Mouse (Mus musculus) heart, postnatal 0 days (tissue): Measurements from ENCODE around the gene Itln1. TPM values are rescaled to one million over a fixed set of nuclear protein-coding genes. Genes with fewer than 3 reads are reported as not detected.
A peak's percentile ranks its signal among the peaks of the same experiment; 100 is the strongest.

Experiments used
- ATAC-seq: fragments of 200-750 bp; cut with Nextera tagmentation; 2 replicates; pipeline ENCODE4 v1.8.0; 2017; ENCODE audit warnings: low read depth, moderate number of reproducible peaks, moderate library complexity; ENCODE audit not compliant: insufficient read depth
- DNase-seq: peaks from one replicate; pipeline ENCODE4 v3.0.0-alpha.2; 2016; ENCODE audit warnings: low spot score
- H3K27ac ChIP-seq: fragments of 300-500 bp; sonication (generic); 2 replicates; pipeline ENCODE4 v1.5.1; 2014; ENCODE audit warnings: low read depth, mild to moderate bottlenecking
- H3K27me3 ChIP-seq: fragments of 300-500 bp; sonication (generic); 2 replicates; pipeline ENCODE4 v1.6.1; 2014; ENCODE audit warnings: low read length, mixed read lengths; ENCODE audit not compliant: control insufficient read depth, insufficient read depth
- H3K36me3 ChIP-seq: fragments of 300-500 bp; sonication (generic); replicated peaks from 2 replicates; pipeline ENCODE4 v1.6.1; 2014; ENCODE audit warnings: low read length, mixed read lengths; ENCODE audit not compliant: control insufficient read depth, insufficient read depth
- H3K4me1 ChIP-seq: fragments of 300-500 bp; sonication (generic); 2 replicates; pipeline ENCODE4 v1.6.1; 2014; ENCODE audit warnings: antibody characterized with exemption; ENCODE audit not compliant: control insufficient read depth, insufficient read depth
- H3K4me2 ChIP-seq: fragments of 300-500 bp; sonication (generic); 2 replicates; pipeline ENCODE4 v1.6.1; 2014; ENCODE audit warnings: low read depth, mild to moderate bottlenecking, low read length, moderate library complexity
- H3K4me3 ChIP-seq: fragments of 300-500 bp; sonication (generic); 2 replicates; pipeline ENCODE4 v1.5.1; 2014; ENCODE audit warnings: low read depth, low read length
- H3K9ac ChIP-seq: fragments of 300-500 bp; sonication (generic); replicated peaks from 2 replicates; pipeline ENCODE4 v1.6.1; 2014; ENCODE audit warnings: low read depth, low read length, mixed read lengths
- H3K9me3 ChIP-seq: fragments of 300-500 bp; sonication (generic); replicated peaks from 2 replicates; pipeline ENCODE4 v1.6.1; 2016; ENCODE audit warnings: low read length; ENCODE audit not compliant: control insufficient read depth
- CTCF ChIP-seq: IDR thresholded peaks from 2 replicates; pipeline ENCODE4 v1.5.1; 2016; ENCODE audit warnings: antibody characterized with exemption, control low read depth, low read depth
- EP300 ChIP-seq: IDR thresholded peaks from 2 replicates; pipeline ENCODE4 v1.6.1; 2016; ENCODE audit warnings: antibody characterized with exemption, low read depth
- WGBS: fragments of 180-500 bp; shearing (Covaris S2); extraction: QIAGEN DNeasy Blood & Tissue Kit; methylation state at CpG from one replicate; pipeline ENCODE4 v1.1.7; 2014; 5-methylcytosine and 5-hydroxymethylcytosine counted together
- polyA plus RNA-seq: library from polyadenylated mRNA; unstranded; fragments of >200 nt; fragmentation: Nextera tagmentation; extraction: Ambion mirVana; gene quantifications from 2 replicates; pipeline ENCODE4 v1.2.1, GENCODE M21; 2015
- total RNA-seq: library from RNA; depleted of rRNA; stranded (reverse); fragments of >200 nt; gene quantifications from 2 replicates; pipeline ENCODE4 v1.2.3, GENCODE M21; 2014; ENCODE audit warnings: low replicate concordance

The Itln1 gene
- total and polyA plus RNA-seq, 2 experiments from 2014 or later = not detected

DNA sequence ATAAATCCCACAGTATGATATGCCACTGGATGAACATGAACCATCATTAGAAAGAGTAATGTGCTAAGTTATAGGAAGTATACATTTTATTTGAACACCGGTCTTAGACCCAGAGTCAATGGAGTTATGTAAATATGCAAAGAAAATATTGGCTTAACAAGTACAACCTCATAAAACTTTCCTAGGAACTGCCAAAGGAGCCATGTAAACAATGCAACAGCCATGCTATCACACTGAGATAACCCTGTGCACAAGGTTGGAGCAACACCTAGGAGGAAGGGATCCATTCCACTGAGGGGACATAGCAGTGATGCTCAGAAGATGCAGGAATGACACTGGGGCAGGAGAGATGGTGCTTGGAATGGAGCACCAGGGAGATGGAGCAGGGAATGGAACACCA, 21.3 kb downstream of the Itln1 start:
- no peak for DNase-seq
- Histone ChIP-seq H3K27ac (no peak overlapping the region), H3K4me1 (no peaks in the 10 kb centered on the region), H3K27me3 (no peaks in the 10 kb centered on the region), H3K9me3 (no peaks in the 10 kb centered on the region), H3K4me3 (no peak overlapping the region), H3K9ac (no peak overlapping the region), H3K4me2 (no peak overlapping the region), H3K36me3 (no peaks in the 10 kb centered on the region)
- TF ChIP-seq EP300 = no peak
- no peak for TF ChIP-seq CTCF
- no peak for ATAC-seq
- WGBS = 90% methylated on average over 1 of the region's 1 CpGs

GRCm38 (mm10) chr1:171513234-171513633, 21.9 kb downstream of the Itln1 start:
- H3K27ac ChIP-seq = no peak overlapping the region
- H3K9ac ChIP-seq = no peak overlapping the region
- H3K27me3 ChIP-seq = no peaks in the 10 kb centered on the region
- no peaks in the 10 kb centered on the region for H3K4me1 ChIP-seq
- DNase-seq (no peak), ATAC-seq (no peak)
- H3K9me3 ChIP-seq = no peaks in the 10 kb centered on the region
- no peak for TF ChIP-seq EP300
- H3K4me3 ChIP-seq = no peak overlapping the region
- H3K4me2 ChIP-seq = no peak overlapping the region
- no peaks in the 10 kb centered on the region for H3K36me3 ChIP-seq
- 90% methylated on average over 2 of the region's 2 CpGs for WGBS

- H3K9me3 ChIP-seq = no peaks in the 10 kb centered on the region
- H3K27ac ChIP-seq = no peak overlapping the region
- H3K4me3 ChIP-seq = peak overlapping the region; percentile 76
- DNase-seq = no peak
- no peaks in the 10 kb centered on the region for H3K4me1 ChIP-seq
- no peak overlapping the region for H3K9ac ChIP-seq
- no peak for TF ChIP-seq EP300
- no peak for TF ChIP-seq CTCF
- no peaks in the 10 kb centered on the region for H3K36me3 ChIP-seq
- WGBS = 81% methylated on average over 4 of the region's 4 CpGs
- no peak for ATAC-seq
- peak overlapping the region; percentile 71 for H3K4me2 ChIP-seq
- no peaks in the 10 kb centered on the region for H3K27me3 ChIP-seq
These were observed 30.5 kb downstream of the Itln1 start for GRCm38 (mm10) chr1:171504586-171504985.

GRCm38 (mm10) chr1:171503592-171504291, 31.4 kb downstream of the Itln1 start:
- under 1% methylated on average over 53 of the region's 53 CpGs for WGBS
- Histone ChIP-seq H3K36me3 (no peaks in the 10 kb centered on the region), H3K4me2 (peak overlapping the region; percentile 71), H3K9me3 (no peaks in the 10 kb centered on the region), H3K27ac (peak overlapping the region; percentile 99), H3K4me1 (no peaks in the 10 kb centered on the region), H3K4me3 (peak overlapping the region; percentile 76), H3K27me3 (no peaks in the 10 kb centered on the region), H3K9ac (peak overlapping the region; percentile 87)
- ATAC-seq (peak; percentile 50), DNase-seq (peak; percentile 50)
- TF ChIP-seq CTCF = no peak
- TF ChIP-seq EP300 = no peak

- Histone ChIP-seq H3K9ac (peak within 1 kb of the TSS; percentile 87), H3K4me1 (no peaks in the 10 kb centered on the region), H3K27ac (peak within 1 kb of the TSS; percentile 99), H3K9me3 (no peaks in the 10 kb centered on the region), H3K36me3 (no peaks in the 10 kb centered on the region), H3K4me2 (peak within 1 kb of the TSS; percentile 71), H3K27me3 (no peaks in the 10 kb centered on the region), H3K4me3 (peak within 1 kb of the TSS; percentile 76)
- ATAC-seq (peak; percentile 86), DNase-seq (peak; percentile 95)
- peak; percentile 65 for TF ChIP-seq EP300
- peak; percentile 88 for TF ChIP-seq CTCF
- under 1% methylated on average over 19 of the region's 19 CpGs for WGBS
These were observed 31.9 kb downstream of the Itln1 start, which contains the start of gene Alyref2 for GRCm38 (mm10) chr1:171503250-171503591. TSS of gene Alyref2 (plus strand) at chr1:171503478.
